Mouse (Mus musculus) stomach, postnatal 0 days (tissue): Measurements from ENCODE around the gene Tmem268.

ENCODE experiments used
- CTCF ChIP-seq: IDR thresholded peaks from 2 replicates; pipeline ENCODE4 v1.5.1; 2016; ENCODE audit warnings: antibody characterized with exemption, low read depth, mild to moderate bottlenecking, moderate library complexity
- EP300 ChIP-seq: optimal IDR thresholded peaks from 2 replicates; pipeline ENCODE3; 2016; ENCODE audit warnings: antibody characterized with exemption

DNA sequence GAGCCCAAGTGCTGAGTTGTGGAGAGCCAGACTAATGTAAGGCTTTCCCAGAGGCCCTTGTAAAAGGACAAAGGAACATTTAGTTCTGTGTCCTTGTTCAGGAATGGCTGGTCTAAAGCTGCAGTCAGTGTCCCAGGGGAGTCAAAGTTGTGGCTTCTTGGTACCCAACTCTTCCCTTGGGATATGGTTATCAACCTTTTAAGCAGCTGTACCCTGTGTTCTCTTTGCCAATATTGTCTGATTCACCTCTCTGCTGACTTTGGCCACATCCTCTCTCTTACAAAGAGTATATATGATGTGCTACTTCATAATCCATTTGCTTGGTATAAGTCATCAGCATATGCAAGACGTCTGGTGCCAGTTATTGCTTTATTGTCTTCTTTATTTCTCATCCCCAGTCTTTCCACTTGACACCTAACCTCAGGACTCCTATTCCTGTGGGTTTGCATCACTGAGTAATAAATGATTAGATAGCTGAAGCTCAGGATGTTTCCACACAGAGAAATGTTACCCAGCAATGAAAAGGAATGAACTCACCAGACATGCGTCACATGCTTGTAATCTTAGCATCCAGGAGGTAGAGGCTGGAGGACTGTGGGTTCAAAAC is 36.7 kb upstream of the Tmem268 start:
- TF ChIP-seq CTCF (no peak), EP300 (no peak)
